Mouse (Mus musculus) hindlimb bud, embryonic 11.5 days (tissue): ENCODE measurements around the gene Wdr70.

ENCODE experiments used
- DNase-seq: peaks from one replicate; pipeline ENCODE4 v3.0.0-alpha.2; 2012; ENCODE audit warnings: low read depth, low spot score; ENCODE audit errors: extremely low spot score

Wdr70 gene

DNA sequence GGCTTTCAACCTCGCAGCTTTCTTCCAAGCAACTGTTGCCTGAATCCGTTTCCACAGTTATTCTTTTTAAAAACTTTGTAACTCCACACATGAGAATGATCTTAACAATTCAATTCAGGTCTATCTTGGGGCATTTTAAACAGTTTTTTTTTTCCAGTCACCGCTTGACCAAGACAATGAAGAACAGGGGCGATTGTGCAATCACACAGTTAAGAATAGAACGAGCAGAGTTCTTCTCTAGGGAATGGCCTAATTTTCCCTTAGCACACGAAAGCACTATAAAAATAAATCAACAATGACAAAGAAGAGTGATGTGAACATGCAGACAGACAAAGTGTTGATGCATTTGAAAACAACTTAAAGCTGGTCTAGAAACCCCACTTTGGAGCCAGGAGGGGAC is 223.1 kb downstream of the Wdr70 start:
- no peak for DNase-seq

- DNase-seq = no peak
Measured at GRCm38 (mm10) chr15:7872473-7872872, 226.5 kb downstream of the Wdr70 start.

DNA sequence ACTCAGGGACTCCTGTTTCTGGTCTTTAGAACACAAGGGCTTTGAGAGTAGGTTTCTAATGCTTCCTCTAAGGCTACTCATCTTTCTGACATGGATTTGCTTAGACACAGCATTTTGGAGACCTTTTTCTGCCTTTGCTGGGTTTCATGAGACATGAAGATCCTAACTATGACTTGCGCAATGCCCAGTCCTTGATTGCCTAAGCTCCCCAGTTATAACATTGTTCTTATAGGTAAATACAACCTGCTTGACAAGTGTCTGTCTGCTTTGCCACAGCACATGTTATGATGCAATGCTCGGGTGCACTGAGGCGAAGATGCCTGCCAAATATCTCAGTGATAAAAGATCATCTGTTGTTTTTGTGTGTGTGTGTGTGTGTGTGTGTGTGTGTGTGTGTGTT is 233.7 kb downstream of the Wdr70 start:
- DNase-seq = no peak

DNA sequence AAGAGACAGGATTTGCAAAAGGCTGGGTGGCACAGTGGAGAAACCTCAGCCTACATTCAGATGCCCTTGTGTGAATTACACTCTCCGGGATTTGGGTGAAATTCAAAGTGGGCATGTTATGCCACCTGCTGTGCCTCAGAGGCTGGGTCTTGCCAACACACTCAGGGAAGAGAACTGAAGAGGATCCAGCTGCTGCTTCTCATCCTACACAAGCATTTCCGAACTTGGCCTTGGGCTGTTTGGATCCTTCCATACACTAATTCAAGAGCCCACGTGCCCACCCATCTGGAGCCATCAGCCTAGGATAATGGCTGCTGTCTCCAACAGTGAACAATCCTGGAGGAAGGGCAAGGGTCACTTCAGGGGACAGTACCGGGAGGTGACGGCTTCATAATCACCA is 235.7 kb downstream of the Wdr70 start:
- DNase-seq = no peak

- DNase-seq = no peak
Measured at GRCm38 (mm10) chr15:7862890-7863289, 236.1 kb downstream of the Wdr70 start.

- no peak for DNase-seq
Measured at GRCm38 (mm10) chr15:7858841-7859240, 240.2 kb downstream of the Wdr70 start.

DNA sequence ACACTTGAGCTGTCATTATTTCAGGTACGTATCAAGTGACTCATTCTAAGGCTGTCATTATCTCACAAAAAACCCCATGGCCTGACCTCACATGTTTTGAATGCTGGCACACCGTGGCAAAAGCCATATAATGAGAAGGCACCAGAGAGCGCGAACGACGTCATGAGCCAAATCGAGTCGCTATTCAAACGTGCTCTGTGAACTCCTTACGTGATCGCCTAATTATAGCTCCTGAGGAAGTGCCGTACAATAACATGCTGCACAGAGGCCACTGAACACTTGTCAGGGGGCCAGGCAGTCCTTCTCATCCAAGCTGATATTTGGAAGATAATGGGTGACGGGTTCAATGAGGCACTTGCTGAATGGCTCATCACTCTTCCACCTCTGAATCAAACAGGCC is 241.6 kb downstream of the Wdr70 start:
- no peak for DNase-seq

DNA sequence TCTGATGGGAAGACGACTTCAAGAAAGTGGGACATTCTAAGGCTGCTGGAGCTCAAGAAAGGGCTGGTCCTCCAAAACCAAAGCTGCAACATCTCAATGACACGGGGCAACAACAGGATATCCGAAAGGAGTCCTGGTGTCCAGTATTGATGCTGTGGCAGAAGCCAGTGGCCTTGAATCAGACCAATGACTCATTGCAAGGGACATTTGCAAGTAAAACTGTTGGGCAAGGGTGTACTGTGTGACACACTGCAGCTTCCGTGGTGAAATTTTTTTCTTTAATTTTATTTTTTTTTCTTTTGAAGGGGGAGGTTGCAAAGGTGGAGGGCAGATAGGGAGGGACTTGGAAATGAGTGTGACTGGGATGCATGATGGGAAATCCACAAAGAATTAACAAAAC is 256.6 kb downstream of the Wdr70 start:
- DNase-seq = no peak

- no peak for DNase-seq
Measured at GRCm38 (mm10) chr15:7841664-7842063, 257.3 kb downstream of the Wdr70 start.

GRCm38 (mm10) chr15:7838921-7839309 is 260.1 kb downstream of the Wdr70 start:
- no peak for DNase-seq

- DNase-seq = no peak
Measured at GRCm38 (mm10) chr15:7838060-7838920, 260.7 kb downstream of the Wdr70 start.

DNA sequence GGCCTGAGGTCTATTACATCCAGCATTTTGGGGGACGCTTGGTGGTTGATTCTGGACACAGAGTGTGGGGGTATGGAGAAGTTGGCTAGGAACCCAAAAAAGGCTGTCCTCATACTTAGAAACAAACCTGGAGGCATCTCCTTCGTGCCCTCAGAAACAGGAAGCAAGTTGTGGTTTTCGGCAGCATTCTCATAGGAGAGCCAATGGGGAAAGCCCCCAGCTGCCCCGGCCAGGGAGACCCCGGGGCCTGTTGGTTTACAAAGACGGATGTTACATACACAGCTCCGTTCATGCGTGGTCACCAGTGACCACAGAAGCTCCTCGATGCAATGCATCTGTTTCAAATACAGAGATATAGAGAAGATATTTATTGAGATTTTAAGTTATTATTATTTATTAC is 263.6 kb downstream of the Wdr70 start:
- no peak for DNase-seq

GRCm38 (mm10) chr15:7825530-7825929 is 273.5 kb downstream of the Wdr70 start:
- no peak for DNase-seq

- DNase-seq = no peak
Measured at GRCm38 (mm10) chr15:7823886-7824285, 275.1 kb downstream of the Wdr70 start.
